Mouse (Mus musculus) hindbrain, embryonic 16.5 days (tissue): ENCODE measurements at regions not wholly inside any gene's neighbourhood (a gene's known extent, or its start where the extent isn't known, plus 50 kb on each side); places are given as distances from the start of the nearest gene placed in this dataset.

Source experiments
- ATAC-seq: fragments of 200-750 bp; cut with Nextera tagmentation; 2 replicates; pipeline ENCODE4 v1.8.0; 2017; ENCODE audit warnings: moderate TSS enrichment, moderate library complexity
- H3K27ac ChIP-seq: fragments of 300-500 bp; sonication (generic); 2 replicates; pipeline ENCODE4 v1.5.1; 2014; ENCODE audit warnings: low read depth, mild to moderate bottlenecking, control low read depth, low read length, moderate library complexity
- H3K27me3 ChIP-seq: fragments of 300-500 bp; sonication (generic); replicated peaks from 2 replicates; pipeline ENCODE4 v1.6.1; 2014; ENCODE audit warnings: low read length; ENCODE audit not compliant: control insufficient read depth, insufficient read depth
- H3K36me3 ChIP-seq: fragments of 300-500 bp; sonication (generic); 2 replicates; pipeline ENCODE4 v1.6.1; 2014; ENCODE audit warnings: mild to moderate bottlenecking, low read length, moderate library complexity, mixed read lengths; ENCODE audit not compliant: control insufficient read depth, insufficient read depth
- H3K4me1 ChIP-seq: fragments of 300-500 bp; sonication (generic); 2 replicates; pipeline ENCODE4 v1.6.1; 2014; ENCODE audit warnings: low read depth, low read length; ENCODE audit not compliant: control insufficient read depth, insufficient read depth
- H3K4me2 ChIP-seq: fragments of 300-500 bp; sonication (generic); 2 replicates; pipeline ENCODE4 v1.6.1; 2014; ENCODE audit warnings: mild to moderate bottlenecking, low read length, control low read depth, moderate library complexity
- H3K4me3 ChIP-seq: fragments of 300-500 bp; sonication (generic); 2 replicates; pipeline ENCODE4 v1.5.1; 2014; ENCODE audit warnings: mild to moderate bottlenecking, low read length, control low read depth, moderate library complexity
- H3K9ac ChIP-seq: fragments of 300-500 bp; sonication (generic); 2 replicates; pipeline ENCODE4 v1.6.1; 2014; ENCODE audit warnings: low read depth, mild to moderate bottlenecking, control low read depth, low read length, moderate library complexity
- H3K9me3 ChIP-seq: fragments of 300-500 bp; sonication (generic); 2 replicates; pipeline ENCODE4 v1.6.1; 2014; ENCODE audit warnings: mild to moderate bottlenecking, low read length, moderate library complexity; ENCODE audit not compliant: control insufficient read depth
- WGBS: fragments of 180-500 bp; shearing (Covaris S2); extraction: QIAGEN DNeasy Blood & Tissue Kit; methylation state at CpG from one replicate; pipeline ENCODE4 v1.1.7; 2014; 5-methylcytosine and 5-hydroxymethylcytosine counted together

DNA sequence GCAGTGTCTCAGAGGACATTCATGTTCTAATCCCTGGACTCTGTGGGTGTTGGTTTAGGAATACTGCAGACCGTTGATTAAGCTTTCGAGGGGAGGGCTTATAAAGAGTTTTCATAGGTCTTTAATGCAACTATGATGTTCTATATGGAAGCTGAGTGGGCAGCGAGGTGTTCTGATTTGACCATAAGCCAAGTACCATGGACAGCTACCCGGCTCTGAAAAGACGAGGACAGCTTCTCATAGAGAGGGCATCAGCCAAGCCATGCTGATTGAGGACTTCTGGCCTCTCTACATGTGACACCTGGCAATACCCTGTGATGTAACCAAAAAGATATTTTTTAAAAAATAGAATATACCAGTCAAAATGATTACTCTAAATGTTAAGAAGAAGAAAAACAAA lies 261.6 kb downstream of the Agtpbp1 start:
- 57% methylated on average over 5 of the region's 5 CpGs for WGBS
- Histone ChIP-seq H3K4me2 (no peak overlapping the region), H3K9ac (no peak overlapping the region), H3K4me1 (no peaks in the 10 kb centered on the region; the same call in 1 of the 2 replicates), H3K36me3 (no peaks in the 10 kb centered on the region), H3K4me3 (no peak overlapping the region), H3K27me3 (no peaks in the 10 kb centered on the region), H3K27ac (no peak overlapping the region), H3K9me3 (no peaks in the 10 kb centered on the region)
- no peak for ATAC-seq

DNA sequence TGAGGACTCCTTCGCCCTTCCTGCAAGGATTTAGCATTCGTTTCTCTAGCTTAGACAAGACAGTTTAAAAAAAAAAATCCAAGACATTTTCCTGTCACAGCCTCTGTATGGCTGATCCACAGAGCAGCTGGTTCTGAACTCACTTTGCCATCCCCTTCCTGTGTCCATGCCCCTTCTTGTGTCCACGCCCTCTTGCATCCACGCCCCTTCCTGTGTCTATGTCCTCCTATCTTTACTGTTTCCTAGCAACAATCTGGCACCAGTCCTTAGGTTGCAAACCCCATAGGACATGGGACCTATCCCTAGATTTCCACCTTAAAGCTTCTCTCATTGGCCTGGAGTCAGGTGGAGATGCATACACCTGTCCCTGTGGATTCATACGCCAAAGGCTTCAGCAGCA lies 264.8 kb downstream of the Agtpbp1 start:
- H3K9me3 ChIP-seq, result no peaks in the 10 kb centered on the region
- H3K27ac ChIP-seq, result no peak overlapping the region
- no peak overlapping the region for H3K4me3 ChIP-seq
- H3K4me1 ChIP-seq, result peaks cover 3% of the 10 kb centered on the region
- H3K36me3 ChIP-seq, result no peaks in the 10 kb centered on the region
- no peaks in the 10 kb centered on the region for H3K27me3 ChIP-seq
- no peak overlapping the region for H3K4me2 ChIP-seq
- WGBS, result 92% methylated on average over 5 of the region's 5 CpGs
- no peak overlapping the region for H3K9ac ChIP-seq
- ATAC-seq, result no peak

DNA sequence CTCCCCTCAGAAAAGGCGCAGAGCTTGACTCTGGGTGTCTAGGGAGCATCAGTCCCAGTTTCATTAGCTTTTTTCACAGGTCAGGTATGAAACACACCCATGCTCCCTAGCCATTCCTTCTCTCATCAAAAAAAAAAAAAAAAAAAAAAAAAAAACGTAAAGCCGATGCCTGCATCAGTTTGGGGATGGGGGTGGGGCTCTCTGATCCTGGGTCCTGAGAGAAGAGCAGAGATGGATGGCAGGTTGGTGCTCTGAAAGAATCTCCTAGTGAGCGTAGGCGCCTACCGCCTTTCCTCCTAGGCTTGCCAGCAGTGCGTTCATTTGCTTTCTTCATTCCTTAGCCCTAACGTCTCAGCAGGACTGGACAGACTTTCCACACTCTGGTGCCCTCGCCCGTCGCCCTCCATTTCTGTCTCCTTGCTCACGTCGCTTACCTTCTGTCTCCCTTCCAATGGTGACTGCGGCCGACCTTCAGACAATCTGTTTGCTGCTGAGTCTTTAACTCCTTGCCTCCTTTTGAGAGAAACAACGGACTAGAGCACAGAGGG lies 267.5 kb downstream of the Agtpbp1 start:
- Histone ChIP-seq H3K27ac (no peak overlapping the region), H3K4me3 (no peak overlapping the region), H3K4me2 (peak overlapping the region; percentile 16; the same call in 1 of the 2 replicates), H3K4me1 (peaks cover 3% of the 10 kb centered on the region), H3K9ac (no peak overlapping the region), H3K9me3 (no peaks in the 10 kb centered on the region), H3K36me3 (no peaks in the 10 kb centered on the region), H3K27me3 (no peaks in the 10 kb centered on the region)
- WGBS, result 39% methylated on average over 16 of the region's 16 CpGs
- ATAC-seq, result peak; percentile 54; the same call in 1 of the 2 replicates

DNA sequence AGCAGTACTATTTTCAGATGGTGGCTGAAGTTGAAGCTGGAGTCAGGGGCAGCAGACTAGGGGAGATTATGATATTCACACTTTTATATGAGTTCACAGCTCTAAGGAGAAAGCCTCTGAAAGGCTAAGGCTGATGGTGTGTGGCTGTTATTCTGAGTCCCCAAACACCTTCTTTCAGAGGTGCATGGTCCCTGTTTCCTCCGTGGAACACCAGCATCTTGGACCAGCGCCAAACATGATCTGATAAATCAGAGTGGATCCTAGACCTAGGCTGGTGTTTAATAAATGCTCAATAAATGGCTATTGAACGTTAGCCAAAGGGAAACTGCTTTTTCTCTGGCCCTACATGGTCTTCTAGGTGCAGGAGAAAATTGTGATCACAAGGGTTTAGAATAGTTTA lies 269.2 kb downstream of the Agtpbp1 start:
- H3K36me3 ChIP-seq, result no peaks in the 10 kb centered on the region
- H3K27ac ChIP-seq, result no peak overlapping the region
- ATAC-seq, result no peak
- no peaks in the 10 kb centered on the region for H3K9me3 ChIP-seq
- H3K9ac ChIP-seq, result no peak overlapping the region
- H3K27me3 ChIP-seq, result no peaks in the 10 kb centered on the region
- WGBS, result 65% methylated on average over 3 of the region's 3 CpGs
- H3K4me3 ChIP-seq, result no peak overlapping the region
- no peak overlapping the region for H3K4me2 ChIP-seq
- H3K4me1 ChIP-seq, result peaks cover 3% of the 10 kb centered on the region

DNA sequence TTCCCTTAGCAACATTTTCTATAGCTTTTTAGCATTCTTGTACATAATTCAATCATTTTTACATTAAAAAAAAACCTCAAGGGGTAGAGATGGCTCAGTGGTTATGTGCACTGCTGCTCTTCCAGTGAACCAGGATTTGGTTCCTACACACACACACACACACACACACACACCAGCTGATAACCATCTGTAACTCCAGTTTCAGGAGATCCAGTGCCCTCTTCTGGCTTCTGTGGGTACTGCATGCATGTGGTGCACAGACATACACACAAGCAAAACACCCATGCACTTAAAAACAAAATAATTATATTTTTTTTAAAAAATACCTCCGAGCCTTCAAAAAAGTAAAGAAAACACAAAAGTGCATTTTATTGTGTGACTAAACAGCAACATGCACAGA lies 270.6 kb downstream of the Agtpbp1 start:
- peaks cover 3% of the 10 kb centered on the region for H3K4me1 ChIP-seq
- no peak for ATAC-seq
- WGBS, result 83% methylated on average over 1 of the region's 1 CpGs

DNA sequence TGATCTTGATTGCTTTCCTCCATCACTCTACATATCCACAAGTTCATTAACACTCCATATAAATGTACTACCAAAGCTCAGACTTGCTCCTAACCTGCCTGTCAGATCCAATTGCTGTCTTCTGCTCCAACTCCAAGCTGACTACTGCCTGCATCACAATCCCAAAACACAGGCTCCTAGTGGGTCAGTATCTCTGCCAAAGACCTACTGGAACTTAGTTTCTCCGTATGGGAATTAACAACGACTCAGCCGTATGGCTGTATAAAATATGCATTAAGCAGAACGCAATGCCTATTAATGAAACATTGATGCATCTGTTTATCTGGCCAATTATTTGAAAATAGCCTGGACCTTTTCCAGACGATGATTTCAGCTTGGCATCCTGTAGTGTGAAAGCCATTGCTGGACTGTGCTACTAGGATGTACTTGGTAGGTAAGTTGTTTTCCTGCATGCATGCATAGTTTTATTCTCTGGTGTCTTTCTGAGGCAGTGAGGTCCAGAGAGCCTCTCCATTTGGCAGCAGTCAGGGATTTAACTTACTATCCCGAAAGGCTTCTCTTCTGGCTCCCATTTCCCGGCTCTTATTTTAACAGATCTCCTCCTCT lies 271.2 kb downstream of the Agtpbp1 start:
- no peaks in the 10 kb centered on the region for H3K9me3 ChIP-seq
- WGBS, result 75% methylated on average over 7 of the region's 7 CpGs
- no peak for ATAC-seq
- no peak overlapping the region for H3K27ac ChIP-seq
- no peak overlapping the region for H3K9ac ChIP-seq
- H3K4me2 ChIP-seq, result no peak overlapping the region
- H3K27me3 ChIP-seq, result no peaks in the 10 kb centered on the region
- H3K4me3 ChIP-seq, result no peak overlapping the region
- peaks cover 3% of the 10 kb centered on the region for H3K4me1 ChIP-seq
- no peaks in the 10 kb centered on the region for H3K36me3 ChIP-seq

More for the DNA sequence above, 270.6 kb downstream of the Agtpbp1 start:
- Histone ChIP-seq H3K27me3 (no peaks in the 10 kb centered on the region), H3K9ac (no peak overlapping the region), H3K4me2 (no peak overlapping the region), H3K4me3 (no peak overlapping the region), H3K36me3 (no peaks in the 10 kb centered on the region), H3K27ac (no peak overlapping the region), H3K9me3 (no peaks in the 10 kb centered on the region)

DNA sequence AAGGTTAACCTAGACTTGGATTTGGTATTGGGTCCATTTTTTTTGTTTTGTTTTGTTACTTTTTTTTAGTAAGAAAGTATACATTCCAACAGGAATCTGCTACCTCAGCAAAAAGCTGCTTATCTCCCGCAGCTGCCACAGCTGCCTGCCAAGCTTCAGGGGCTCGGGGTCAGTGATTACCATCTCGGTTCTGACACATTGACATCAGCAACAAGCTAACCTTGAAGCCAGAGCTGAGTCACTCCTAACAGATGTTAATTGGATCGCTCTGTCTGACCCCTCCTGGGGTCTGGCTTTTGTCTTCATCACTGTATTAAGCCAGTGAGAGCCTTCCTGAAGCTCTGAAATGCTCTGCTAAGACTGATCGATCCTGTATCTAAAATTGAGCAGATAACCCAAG lies 292.1 kb downstream of the Agtpbp1 start:
- Histone ChIP-seq H3K4me1 (peaks cover 3% of the 10 kb centered on the region), H3K27ac (no peak overlapping the region), H3K36me3 (no peaks in the 10 kb centered on the region), H3K27me3 (peaks cover 3% of the 10 kb centered on the region; the same call in 1 of the 2 replicates), H3K4me3 (no peak overlapping the region), H3K4me2 (no peak overlapping the region), H3K9me3 (no peaks in the 10 kb centered on the region), H3K9ac (no peak overlapping the region)
- WGBS, result 11% methylated on average over 5 of the region's 5 CpGs
- ATAC-seq, result no peak

DNA sequence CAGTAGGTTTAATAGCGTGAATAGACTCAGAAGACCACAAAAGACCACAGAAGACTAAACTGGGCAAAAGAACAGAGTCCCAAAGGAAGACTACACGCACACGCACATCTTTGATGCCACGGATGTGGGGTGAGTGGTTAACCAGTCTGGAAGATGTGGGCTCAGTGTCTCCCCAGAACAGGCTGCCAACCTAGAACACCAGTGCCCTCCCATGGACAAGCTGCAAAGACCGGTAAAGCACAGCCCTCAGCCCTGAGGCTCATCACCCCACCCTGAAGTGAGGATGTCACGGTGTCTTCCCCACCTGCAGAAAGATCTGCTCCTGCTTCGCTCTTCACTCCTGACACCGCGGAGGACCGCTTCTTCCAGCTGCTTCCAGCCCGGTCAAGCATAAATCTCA lies 295.9 kb downstream of the Agtpbp1 start:
- Histone ChIP-seq H3K27ac (no peak overlapping the region), H3K36me3 (no peaks in the 10 kb centered on the region), H3K27me3 (peaks cover 3% of the 10 kb centered on the region; the same call in 1 of the 2 replicates), H3K9me3 (no peaks in the 10 kb centered on the region), H3K4me3 (no peak overlapping the region), H3K9ac (no peak overlapping the region), H3K4me2 (no peak overlapping the region), H3K4me1 (peaks cover 3% of the 10 kb centered on the region)
- ATAC-seq, result peak; percentile 79
- 62% methylated on average over 11 of the region's 11 CpGs for WGBS

DNA sequence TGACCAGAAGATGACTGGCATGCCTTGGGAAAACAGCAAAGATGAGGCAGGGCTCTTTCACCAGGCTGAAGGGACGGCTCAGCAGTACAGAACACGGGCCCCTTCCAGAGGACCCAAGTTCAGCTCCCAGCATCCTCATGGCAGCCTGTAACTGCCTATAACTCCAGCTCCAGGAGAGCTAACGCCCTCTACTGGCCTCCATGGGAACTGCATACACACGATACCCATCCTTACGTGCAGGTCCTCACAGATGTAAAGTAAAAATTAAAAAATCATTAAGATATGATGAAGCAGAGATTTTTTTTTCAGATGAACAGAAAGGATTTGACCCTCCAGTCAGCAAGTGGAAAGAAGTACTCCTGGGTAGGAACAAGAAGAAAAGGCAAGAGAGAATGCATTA lies 303.8 kb downstream of the Agtpbp1 start:
- Histone ChIP-seq H3K9ac (no peak overlapping the region), H3K36me3 (no peaks in the 10 kb centered on the region), H3K9me3 (no peaks in the 10 kb centered on the region), H3K4me1 (no peaks in the 10 kb centered on the region), H3K4me3 (no peak overlapping the region), H3K27ac (no peak overlapping the region), H3K27me3 (no peaks in the 10 kb centered on the region), H3K4me2 (no peak overlapping the region)
- no peak for ATAC-seq
- 86% methylated on average over 5 of the region's 5 CpGs for WGBS
